Mouse (Mus musculus): ENCODE data around the gene Cdk8. TPM values are rescaled to one million over a fixed set of nuclear protein-coding genes. Genes with fewer than 3 reads are reported as not detected.

Gene Cdk8
- polyA plus RNA-seq, 1 experiment from 2014 or later = 17.1 TPM

GRCm38 (mm10) chr5:146340037-146340436, 109.0 kb downstream of the Cdk8 start:
- ATAC-seq (ENCODE audit: insufficient number of reproducible peaks, insufficient read depth, low FRiP score, low read depth) = no peak
- no peak overlapping the region for H3K4me3 ChIP-seq (ENCODE audit: control insufficient read depth in 1 of 2, insufficient read depth in 1 of 2, low read depth in 1 of 2, low read length in 2 of 2)
- no peak overlapping the region for H3K27ac ChIP-seq (replicated peaks in 1 of 2; ENCODE audit: control insufficient read depth in 1 of 2, insufficient read depth in 1 of 2, low read depth in 2 of 2, low read length in 2 of 2)
- H3K9me3 ChIP-seq (ENCODE audit: control insufficient read depth, low read length) = 0 out of 2 replicates have a peak, but pooled peaks cover 4% of the 10 kb centered on the region
- H3K9ac ChIP-seq (ENCODE audit: low read length) = no peak overlapping the region
- H3K36me3 ChIP-seq (ENCODE audit: control insufficient read depth, insufficient read depth, low read length) = no peaks in the 10 kb centered on the region
- H3K27me3 ChIP-seq (ENCODE audit: control insufficient read depth, insufficient read depth, low read length) = no peaks in the 10 kb centered on the region
- no peak overlapping the region for H3K4me2 ChIP-seq (ENCODE audit: low read length)
- WGBS = 79% methylated on average over 4 of the region's 4 CpGs
- no peaks in the 10 kb centered on the region for H3K4me1 ChIP-seq (ENCODE audit: control insufficient read depth in 2 of 2, insufficient read depth in 2 of 2, low read length in 2 of 2)

GRCm38 (mm10) chr5:146344911-146345686, 114.1 kb downstream of the Cdk8 start:
- Histone ChIP-seq H3K4me3 (ENCODE audit: control insufficient read depth in 1 of 2, insufficient read depth in 1 of 2, low read depth in 1 of 2, low read length in 2 of 2) (no peak overlapping the region), H3K4me1 (ENCODE audit: control insufficient read depth in 2 of 2, insufficient read depth in 2 of 2, low read length in 2 of 2) (no peaks in the 10 kb centered on the region), H3K4me2 (ENCODE audit: low read length) (no peak overlapping the region), H3K27me3 (ENCODE audit: control insufficient read depth, insufficient read depth, low read length) (no peaks in the 10 kb centered on the region), H3K36me3 (ENCODE audit: control insufficient read depth, insufficient read depth, low read length) (no peaks in the 10 kb centered on the region), H3K9ac (ENCODE audit: low read length) (no peak overlapping the region), H3K9me3 (ENCODE audit: control insufficient read depth, low read length) (0 out of 2 replicates have a peak, but pooled peaks cover 4% of the 10 kb centered on the region), H3K27ac (replicated peaks in 1 of 2; ENCODE audit: control insufficient read depth in 1 of 2, insufficient read depth in 1 of 2, low read depth in 2 of 2, low read length in 2 of 2) (no peak overlapping the region)
- ATAC-seq (ENCODE audit: insufficient number of reproducible peaks, insufficient read depth, low FRiP score, low read depth) = no peak
- 82% methylated on average over 12 of the region's 12 CpGs for WGBS

- WGBS = 68% methylated on average over 6 of the region's 6 CpGs
These were observed 116.1 kb downstream of the Cdk8 start for GRCm38 (mm10) chr5:146347081-146347480.

GRCm38 (mm10) chr5:146349183-146349582, 118.2 kb downstream of the Cdk8 start:
- no peaks in the 10 kb centered on the region for H3K36me3 ChIP-seq (ENCODE audit: control insufficient read depth, insufficient read depth, low read length)
- H3K9ac ChIP-seq (ENCODE audit: low read length) = no peak overlapping the region
- no peak overlapping the region for H3K4me2 ChIP-seq (ENCODE audit: low read length)
- 73% methylated on average over 3 of the region's 3 CpGs for WGBS
- no peak for ATAC-seq (ENCODE audit: insufficient number of reproducible peaks, insufficient read depth, low FRiP score, low read depth)
- no peak overlapping the region for H3K4me3 ChIP-seq (ENCODE audit: control insufficient read depth in 1 of 2, insufficient read depth in 1 of 2, low read depth in 1 of 2, low read length in 2 of 2)
- no peaks in the 10 kb centered on the region for H3K9me3 ChIP-seq (ENCODE audit: control insufficient read depth, low read length)
- H3K27me3 ChIP-seq (ENCODE audit: control insufficient read depth, insufficient read depth, low read length) = no peaks in the 10 kb centered on the region
- H3K27ac ChIP-seq (replicated peaks in 1 of 2; ENCODE audit: control insufficient read depth in 1 of 2, insufficient read depth in 1 of 2, low read depth in 2 of 2, low read length in 2 of 2) = no peak overlapping the region
- H3K4me1 ChIP-seq (ENCODE audit: control insufficient read depth in 2 of 2, insufficient read depth in 2 of 2, low read length in 2 of 2) = no peaks in the 10 kb centered on the region

More at GRCm38 (mm10) chr5:146347081-146347480, 116.1 kb downstream of the Cdk8 start:
- H3K27ac ChIP-seq (replicated peaks in 1 of 2; ENCODE audit: control insufficient read depth in 1 of 2, insufficient read depth in 1 of 2, low read depth in 2 of 2, low read length in 2 of 2) = no peak overlapping the region
- H3K36me3 ChIP-seq (ENCODE audit: control insufficient read depth, insufficient read depth, low read length) = no peaks in the 10 kb centered on the region
- no peak overlapping the region for H3K4me2 ChIP-seq (ENCODE audit: low read length)
- H3K4me1 ChIP-seq (ENCODE audit: control insufficient read depth in 2 of 2, insufficient read depth in 2 of 2, low read length in 2 of 2) = no peaks in the 10 kb centered on the region
- no peak overlapping the region for H3K9ac ChIP-seq (ENCODE audit: low read length)
- no peak for ATAC-seq (ENCODE audit: insufficient number of reproducible peaks, insufficient read depth, low FRiP score, low read depth)
- H3K4me3 ChIP-seq (ENCODE audit: control insufficient read depth in 1 of 2, insufficient read depth in 1 of 2, low read depth in 1 of 2, low read length in 2 of 2) = no peak overlapping the region
- no peaks in the 10 kb centered on the region for H3K27me3 ChIP-seq (ENCODE audit: control insufficient read depth, insufficient read depth, low read length)
- 0 out of 2 replicates have a peak, but pooled peaks cover 2% of the 10 kb centered on the region for H3K9me3 ChIP-seq (ENCODE audit: control insufficient read depth, low read length)

GRCm38 (mm10) chr5:146350784-146351183, 119.8 kb downstream of the Cdk8 start:
- no peak overlapping the region for H3K9ac ChIP-seq (ENCODE audit: low read length)
- H3K27ac ChIP-seq (replicated peaks in 1 of 2; ENCODE audit: control insufficient read depth in 1 of 2, insufficient read depth in 1 of 2, low read depth in 2 of 2, low read length in 2 of 2) = no peak overlapping the region
- H3K4me1 ChIP-seq (ENCODE audit: control insufficient read depth in 2 of 2, insufficient read depth in 2 of 2, low read length in 2 of 2) = no peaks in the 10 kb centered on the region
- H3K27me3 ChIP-seq (ENCODE audit: control insufficient read depth, insufficient read depth, low read length) = no peaks in the 10 kb centered on the region
- no peaks in the 10 kb centered on the region for H3K36me3 ChIP-seq (ENCODE audit: control insufficient read depth, insufficient read depth, low read length)
- ATAC-seq (ENCODE audit: insufficient number of reproducible peaks, insufficient read depth, low FRiP score, low read depth) = no peak
- H3K4me3 ChIP-seq (ENCODE audit: control insufficient read depth in 1 of 2, insufficient read depth in 1 of 2, low read depth in 1 of 2, low read length in 2 of 2) = no peak overlapping the region
- H3K4me2 ChIP-seq (ENCODE audit: low read length) = no peak overlapping the region
- 81% methylated on average over 11 of the region's 11 CpGs for WGBS
- no peaks in the 10 kb centered on the region for H3K9me3 ChIP-seq (ENCODE audit: control insufficient read depth, low read length)

- H3K4me1 ChIP-seq (ENCODE audit: control insufficient read depth in 2 of 2, insufficient read depth in 2 of 2, low read length in 2 of 2) = no peaks in the 10 kb centered on the region
- no peaks in the 10 kb centered on the region for H3K9me3 ChIP-seq (ENCODE audit: control insufficient read depth, low read length)
- ATAC-seq (ENCODE audit: insufficient number of reproducible peaks, insufficient read depth, low FRiP score, low read depth) = no peak
- H3K27me3 ChIP-seq (ENCODE audit: control insufficient read depth, insufficient read depth, low read length) = no peaks in the 10 kb centered on the region
- no peak overlapping the region for H3K9ac ChIP-seq (ENCODE audit: low read length)
- no peak overlapping the region for H3K27ac ChIP-seq (replicated peaks in 1 of 2; ENCODE audit: control insufficient read depth in 1 of 2, insufficient read depth in 1 of 2, low read depth in 2 of 2, low read length in 2 of 2)
- H3K4me3 ChIP-seq (ENCODE audit: control insufficient read depth in 1 of 2, insufficient read depth in 1 of 2, low read depth in 1 of 2, low read length in 2 of 2) = no peak overlapping the region
- H3K36me3 ChIP-seq (ENCODE audit: control insufficient read depth, insufficient read depth, low read length) = no peaks in the 10 kb centered on the region
- no peak overlapping the region for H3K4me2 ChIP-seq (ENCODE audit: low read length)
- 73% methylated on average over 7 of the region's 7 CpGs for WGBS
These were observed 121.0 kb downstream of the Cdk8 start for GRCm38 (mm10) chr5:146352006-146352405.
